Mouse (Mus musculus): ENCODE results near the gene Camk1. TPM values are rescaled to one million over a fixed set of nuclear protein-coding genes. Genes with fewer than 3 reads are reported as not detected.

Gene Camk1
- polyA plus RNA-seq, 1 experiment from 2014 or later: 56.1 TPM

DNA sequence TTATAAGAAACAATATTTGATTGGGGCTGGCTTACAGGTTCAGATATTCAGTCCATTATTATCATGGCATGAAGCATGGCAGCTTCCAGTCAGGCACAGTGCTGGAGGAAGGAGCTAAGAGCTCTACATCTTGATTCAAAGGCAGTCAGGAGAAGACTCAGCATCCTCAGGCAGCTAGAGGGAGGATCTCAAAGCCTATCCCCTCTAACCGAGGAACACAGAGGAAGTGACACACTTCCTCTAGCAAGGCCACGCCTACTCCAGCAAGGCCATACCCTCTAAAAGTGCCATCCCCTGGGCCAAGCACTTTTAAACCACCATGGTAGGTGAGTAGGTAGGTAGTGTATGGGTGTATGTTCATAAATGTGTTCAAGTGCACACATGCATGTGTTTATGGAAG lies 13.2 kb downstream of the Camk1 start:
- WGBS: 74% methylated on average over 2 of the region's 2 CpGs
- no peak overlapping the region for H3K27ac ChIP-seq
- ATAC-seq: no peak

DNA sequence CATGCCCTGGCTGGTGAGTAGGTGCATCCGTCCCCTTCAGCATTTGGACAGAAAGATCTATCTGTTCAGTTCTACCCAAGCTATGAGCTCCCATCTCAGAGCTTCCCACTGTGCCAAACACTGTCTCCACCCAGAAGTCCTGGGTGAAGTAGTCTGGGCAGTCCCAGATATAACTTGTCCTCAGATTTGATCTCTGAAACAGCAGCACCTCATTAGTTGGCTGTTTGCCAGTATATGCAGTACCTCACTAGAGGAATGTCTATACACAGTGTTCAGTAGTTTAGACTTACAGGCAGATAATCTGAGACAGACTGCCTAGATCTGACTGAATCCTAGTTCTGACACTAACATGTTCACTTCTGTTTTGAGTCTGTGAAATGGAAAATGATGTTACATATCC lies 14.4 kb downstream of the Camk1 start:
- H3K9ac ChIP-seq: no peak overlapping the region
- peaks cover 27% of the 10 kb centered on the region for H3K4me1 ChIP-seq
- H3K9me3 ChIP-seq (replicated peaks): no peaks in the 10 kb centered on the region
- no peak overlapping the region for H3K4me2 ChIP-seq
- H3K27me3 ChIP-seq: no peaks in the 10 kb centered on the region
- peaks cover 45% of the 10 kb centered on the region for H3K36me3 ChIP-seq (ENCODE audit: poor library complexity, severe bottlenecking)
- no peak overlapping the region for H3K27ac ChIP-seq
- ATAC-seq: no peak
- WGBS: 96% methylated on average over 1 of the region's 1 CpGs
- H3K4me3 ChIP-seq: no peak overlapping the region

More for the DNA sequence above, 13.2 kb downstream of the Camk1 start:
- Histone ChIP-seq H3K4me1 (peaks cover 22% of the 10 kb centered on the region), H3K27me3 (no peaks in the 10 kb centered on the region), H3K4me2 (no peak overlapping the region), H3K9ac (no peak overlapping the region), H3K4me3 (no peak overlapping the region), H3K36me3 (ENCODE audit: poor library complexity, severe bottlenecking) (peaks cover 45% of the 10 kb centered on the region), H3K9me3 (replicated peaks) (no peaks in the 10 kb centered on the region)

DNA sequence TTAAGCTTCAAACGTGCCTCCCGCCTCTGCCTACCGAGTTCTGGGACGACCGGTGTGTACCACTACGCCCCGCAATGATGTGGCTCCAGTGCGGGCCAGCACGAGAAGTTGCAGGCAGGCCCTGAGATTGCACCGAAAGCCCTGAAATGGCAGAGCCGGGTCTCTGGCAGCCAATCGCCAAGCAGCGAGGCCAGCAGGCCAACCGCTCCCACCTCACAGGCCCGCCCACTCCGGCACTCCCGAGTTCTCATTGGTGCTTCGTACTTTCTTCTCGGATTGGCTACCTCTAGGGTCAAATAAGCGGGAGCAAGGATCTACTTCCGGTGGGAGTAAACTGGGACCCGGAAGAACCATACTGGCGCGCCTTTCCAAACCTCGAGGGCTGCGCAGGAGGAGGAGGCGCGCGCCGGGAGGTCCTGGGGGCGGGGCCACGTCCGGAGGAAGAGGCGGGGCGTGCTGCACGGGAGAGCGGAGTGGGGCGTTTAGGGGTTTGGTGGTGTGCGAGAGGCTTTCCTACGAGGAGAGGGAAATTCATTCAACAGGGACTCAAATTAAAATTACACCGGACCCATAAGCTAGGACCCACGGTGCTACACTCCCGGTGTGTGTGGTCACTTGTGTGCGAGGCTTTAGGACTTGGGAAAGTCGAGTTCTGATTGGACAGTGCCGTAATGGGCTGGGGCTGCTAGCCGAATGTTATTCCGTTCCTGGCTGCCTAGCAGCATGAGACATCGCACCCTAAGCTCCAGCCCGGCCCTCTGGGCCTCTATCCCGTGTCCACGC lies 17.1 kb downstream of the Camk1 start, which contains the start of gene Ogg1:
Gene Ogg1 (plus strand): TSS at position 440 of the 783 bp plus-strand sequence.
- Histone ChIP-seq H3K27ac (peak within 1 kb of the TSS; percentile 91), H3K36me3 (ENCODE audit: poor library complexity, severe bottlenecking) (peaks cover 55% of the 10 kb centered on the region), H3K4me2 (peak within 1 kb of the TSS; percentile 92), H3K9me3 (replicated peaks) (no peaks in the 10 kb centered on the region), H3K4me1 (peaks cover 17% of the 10 kb centered on the region), H3K9ac (peak within 1 kb of the TSS; percentile 84), H3K27me3 (no peaks in the 10 kb centered on the region), H3K4me3 (peak within 1 kb of the TSS; percentile 59)
- peak; percentile 99 for ATAC-seq
- under 1% methylated on average over 51 of the region's 52 CpGs for WGBS

DNA sequence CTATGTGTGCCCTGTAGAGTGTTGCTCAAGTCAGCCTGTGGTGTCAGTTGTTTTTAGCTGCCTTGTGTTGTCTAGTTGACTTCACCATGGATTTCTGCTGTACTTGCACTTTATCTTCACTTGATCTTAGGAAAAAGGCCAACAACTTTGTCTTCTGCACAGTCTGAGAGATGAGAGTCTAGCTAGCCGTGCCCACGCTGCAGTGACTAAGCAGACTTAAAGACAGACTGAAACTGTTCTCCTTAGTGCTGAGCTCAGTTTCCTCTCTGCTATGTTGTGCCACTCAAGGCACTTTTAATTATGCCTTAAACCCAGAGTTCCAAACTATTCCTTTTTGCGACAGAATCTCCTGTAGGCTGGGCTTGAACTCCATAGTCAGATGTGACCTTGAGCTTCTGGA lies 27.8 kb downstream of the Camk1 start:
- Histone ChIP-seq H3K27me3 (no peaks in the 10 kb centered on the region), H3K27ac (no peak overlapping the region), H3K9me3 (replicated peaks) (no peaks in the 10 kb centered on the region), H3K9ac (no peak overlapping the region), H3K36me3 (ENCODE audit: poor library complexity, severe bottlenecking) (peaks cover 92% of the 10 kb centered on the region), H3K4me1 (no peaks in the 10 kb centered on the region), H3K4me3 (no peak overlapping the region), H3K4me2 (no peak overlapping the region)
- 96% methylated on average over 3 of the region's 3 CpGs for WGBS
- ATAC-seq: no peak

DNA sequence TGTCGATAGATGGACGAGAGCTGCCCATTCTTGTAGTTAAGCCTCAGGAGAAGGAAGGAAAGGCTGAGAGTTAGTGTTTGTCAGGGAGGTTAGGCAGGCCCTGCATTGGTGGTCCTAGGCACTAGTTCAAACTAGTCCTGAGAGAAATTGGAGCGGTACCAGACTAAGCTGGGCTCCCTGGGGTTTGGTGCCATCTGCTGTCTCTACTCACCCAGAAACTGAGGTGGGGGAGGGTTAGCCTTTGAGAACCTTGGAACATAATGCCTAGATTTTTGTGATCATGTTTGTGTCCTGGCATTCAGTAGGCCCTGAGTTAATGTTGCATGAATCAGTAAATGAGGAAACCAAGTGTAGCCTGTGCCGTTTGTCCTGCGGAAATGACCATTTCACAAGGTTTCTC lies 35.6 kb downstream of the Camk1 start:
- no peaks in the 10 kb centered on the region for H3K27me3 ChIP-seq
- peak overlapping the region; percentile 97 for H3K4me3 ChIP-seq
- ATAC-seq: no peak
- H3K9me3 ChIP-seq (replicated peaks): no peaks in the 10 kb centered on the region
- peak overlapping the region; percentile 100 for H3K4me2 ChIP-seq
- H3K27ac ChIP-seq: no peak overlapping the region
- 41% methylated on average over 5 of the region's 5 CpGs for WGBS
- peak overlapping the region; percentile 96 for H3K9ac ChIP-seq
- H3K36me3 ChIP-seq (ENCODE audit: poor library complexity, severe bottlenecking): peaks cover 31% of the 10 kb centered on the region
- H3K4me1 ChIP-seq: peaks cover 25% of the 10 kb centered on the region

DNA sequence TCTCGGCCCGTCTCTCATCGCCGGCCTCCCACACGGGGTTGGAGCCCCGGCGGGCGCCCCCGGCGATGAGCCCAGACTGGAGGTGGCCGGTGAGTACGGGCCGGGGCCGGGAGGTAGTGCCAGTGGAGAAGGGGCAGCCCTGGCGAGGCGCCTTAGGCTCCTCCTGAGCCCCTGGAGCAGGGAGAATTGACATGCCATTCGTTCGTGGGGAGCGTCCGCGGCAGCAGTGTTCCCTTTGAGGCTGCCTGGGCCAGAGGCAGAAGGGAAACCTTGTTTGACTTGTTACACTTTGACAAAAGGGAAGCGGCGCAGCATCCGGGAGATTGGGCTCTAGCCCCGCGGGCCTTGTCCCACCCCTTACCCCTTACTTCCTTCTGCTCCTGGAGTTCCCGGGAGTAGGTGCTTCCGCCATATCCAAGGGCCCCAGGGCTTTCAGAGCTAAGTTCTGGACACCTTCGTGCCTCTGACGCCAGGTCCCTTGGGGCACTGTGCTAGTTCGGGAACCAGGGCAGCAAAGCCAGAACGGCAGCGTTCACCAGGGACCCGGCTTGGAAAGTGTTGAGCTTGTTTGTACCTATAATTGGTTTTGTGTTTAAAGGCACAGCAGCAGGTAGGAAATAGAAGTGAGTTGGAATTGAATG lies 36.2 kb downstream of the Camk1 start:
- Histone ChIP-seq H3K4me3 (peak overlapping the region; percentile 97), H3K4me1 (peaks cover 25% of the 10 kb centered on the region), H3K27ac (peak overlapping the region; percentile 98), H3K9ac (peak overlapping the region; percentile 96), H3K36me3 (ENCODE audit: poor library complexity, severe bottlenecking) (peaks cover 26% of the 10 kb centered on the region), H3K4me2 (peak overlapping the region; percentile 100), H3K27me3 (no peaks in the 10 kb centered on the region), H3K9me3 (replicated peaks) (no peaks in the 10 kb centered on the region)
- no peak for ATAC-seq
- under 1% methylated on average over 32 of the region's 34 CpGs for WGBS

DNA sequence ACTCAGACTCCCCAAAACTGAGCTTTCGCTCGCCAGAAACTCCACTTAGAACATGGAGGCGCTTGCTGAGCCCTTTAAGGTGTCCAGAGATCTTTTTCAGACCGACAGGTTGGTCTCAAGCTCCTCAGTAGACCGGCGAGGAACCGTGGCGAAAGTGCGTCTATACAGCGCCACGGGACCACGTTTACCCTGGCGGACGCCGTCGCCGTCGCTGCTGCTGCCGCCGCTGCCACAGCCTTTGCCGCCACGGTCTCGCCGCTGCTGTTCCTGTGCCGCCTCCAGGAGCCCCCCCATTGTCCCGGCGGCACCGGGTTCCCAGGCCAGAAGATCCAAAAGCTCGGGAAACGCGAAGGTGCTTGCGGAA lies 36.8 kb downstream of the Camk1 start, which contains the start of gene Brpf1:
Gene Brpf1 (plus strand): TSS at position 152 of the 364 bp plus-strand sequence.
- peak within 1 kb of the TSS; percentile 96 for H3K9ac ChIP-seq
- H3K36me3 ChIP-seq (ENCODE audit: poor library complexity, severe bottlenecking): peaks cover 19% of the 10 kb centered on the region
- no peaks in the 10 kb centered on the region for H3K9me3 ChIP-seq (replicated peaks)
- ATAC-seq: peak; percentile 69
- peak within 1 kb of the TSS; percentile 97 for H3K4me3 ChIP-seq
- under 1% methylated on average over 32 of the region's 32 CpGs for WGBS
- no peaks in the 10 kb centered on the region for H3K27me3 ChIP-seq
- peak within 1 kb of the TSS; percentile 100 for H3K4me2 ChIP-seq
- peak within 1 kb of the TSS; percentile 98 for H3K27ac ChIP-seq
- peaks cover 25% of the 10 kb centered on the region for H3K4me1 ChIP-seq

DNA sequence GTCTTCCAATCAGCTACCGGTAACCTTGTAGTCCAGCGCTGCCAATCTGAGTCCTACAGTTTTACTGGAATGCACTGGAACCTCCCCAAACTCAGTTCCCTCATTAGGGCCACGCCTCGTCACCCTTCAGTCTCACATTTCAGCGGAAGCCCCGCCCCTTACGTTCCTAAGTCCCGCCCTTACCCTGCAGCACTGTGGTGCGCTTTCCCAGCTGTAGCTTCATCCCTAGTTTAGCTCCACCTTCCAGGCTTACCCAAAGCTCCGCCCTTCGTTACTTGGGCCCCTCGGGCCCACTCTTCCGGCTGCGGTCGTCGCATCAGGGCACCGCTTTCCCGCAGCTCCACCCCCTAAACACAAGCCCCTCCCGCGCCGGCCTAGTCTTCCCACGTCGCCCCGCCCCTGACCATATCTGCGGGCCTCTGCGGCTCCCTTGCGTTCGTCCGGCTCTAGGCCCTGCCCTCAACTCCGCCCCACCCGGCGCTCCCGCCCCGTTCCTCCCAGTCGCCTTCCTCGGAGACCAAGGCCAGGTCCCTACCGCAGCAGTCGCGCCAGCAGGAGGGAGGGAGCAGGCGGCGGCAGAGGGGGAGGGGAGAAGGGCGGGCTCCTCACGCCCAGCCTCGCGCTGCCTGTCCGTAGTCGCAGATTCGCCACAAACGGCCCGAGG lies 37.3 kb downstream of the Camk1 start:
- ATAC-seq: peak; percentile 98

DNA sequence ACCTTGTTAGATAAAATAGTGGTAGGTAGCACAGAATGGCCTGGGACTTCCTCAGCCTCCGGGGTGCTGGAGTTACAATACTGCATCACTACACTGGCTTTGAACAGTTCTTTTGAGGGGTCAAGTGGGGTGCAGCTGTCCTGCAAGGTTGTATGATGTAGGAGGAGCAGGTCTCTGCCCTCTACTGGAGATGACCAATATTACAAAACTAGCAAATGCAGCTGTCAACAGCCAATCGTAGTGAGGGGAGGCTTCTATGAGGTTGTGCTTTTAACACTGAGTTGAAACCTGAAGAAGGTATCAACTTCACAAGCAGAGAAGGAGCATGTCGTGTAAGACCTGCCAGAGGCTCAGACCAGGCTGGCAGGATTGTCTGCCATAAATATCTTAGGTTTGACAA lies 41.5 kb downstream of the Camk1 start:
- no peaks in the 10 kb centered on the region for H3K27me3 ChIP-seq
- no peak overlapping the region for H3K9ac ChIP-seq
- H3K4me2 ChIP-seq: no peak overlapping the region
- peaks cover 5% of the 10 kb centered on the region for H3K4me1 ChIP-seq
- no peak overlapping the region for H3K4me3 ChIP-seq
- H3K36me3 ChIP-seq (ENCODE audit: poor library complexity, severe bottlenecking): no peaks in the 10 kb centered on the region
- H3K9me3 ChIP-seq (replicated peaks): no peaks in the 10 kb centered on the region
- no peak for ATAC-seq
- H3K27ac ChIP-seq: no peak overlapping the region
- WGBS: 29% methylated on average over 3 of the region's 3 CpGs

More for the DNA sequence above, 37.3 kb downstream of the Camk1 start:
- H3K27me3 ChIP-seq: no peaks in the 10 kb centered on the region
- H3K4me3 ChIP-seq: peak overlapping the region; percentile 97
- H3K4me1 ChIP-seq: peaks cover 25% of the 10 kb centered on the region
- H3K27ac ChIP-seq: peak overlapping the region; percentile 98
- H3K9ac ChIP-seq: peak overlapping the region; percentile 96
- WGBS: 1% methylated on average over 48 of the region's 50 CpGs
- no peaks in the 10 kb centered on the region for H3K9me3 ChIP-seq (replicated peaks)
- peak overlapping the region; percentile 100 for H3K4me2 ChIP-seq
- peaks cover 19% of the 10 kb centered on the region for H3K36me3 ChIP-seq (ENCODE audit: poor library complexity, severe bottlenecking)

DNA sequence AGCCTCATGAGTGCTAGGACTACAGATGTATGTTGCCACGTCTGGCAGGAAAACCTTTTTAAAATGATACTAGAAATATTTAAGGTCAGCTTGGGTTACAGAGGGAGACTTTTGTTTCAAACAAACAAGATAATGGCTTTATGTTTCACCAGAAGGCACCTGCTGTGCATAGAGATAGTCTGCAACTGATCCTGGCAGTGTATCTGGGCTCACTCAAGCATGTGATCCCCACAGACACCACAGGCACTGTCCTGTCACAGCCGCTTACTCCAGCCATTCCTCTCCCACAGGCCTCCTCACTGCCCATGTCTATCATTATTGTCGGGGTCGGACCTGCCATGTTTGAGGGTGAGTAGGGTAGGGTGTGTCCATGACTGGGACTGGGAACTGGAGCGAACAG lies 42.4 kb downstream of the Camk1 start:
- no peak for ATAC-seq
- Histone ChIP-seq H3K4me2 (no peak overlapping the region), H3K9ac (no peak overlapping the region), H3K36me3 (ENCODE audit: poor library complexity, severe bottlenecking) (no peaks in the 10 kb centered on the region), H3K9me3 (replicated peaks) (no peaks in the 10 kb centered on the region), H3K4me1 (peaks cover 5% of the 10 kb centered on the region), H3K4me3 (no peak overlapping the region), H3K27me3 (no peaks in the 10 kb centered on the region), H3K27ac (no peak overlapping the region)
- WGBS: 79% methylated on average over 5 of the region's 5 CpGs

DNA sequence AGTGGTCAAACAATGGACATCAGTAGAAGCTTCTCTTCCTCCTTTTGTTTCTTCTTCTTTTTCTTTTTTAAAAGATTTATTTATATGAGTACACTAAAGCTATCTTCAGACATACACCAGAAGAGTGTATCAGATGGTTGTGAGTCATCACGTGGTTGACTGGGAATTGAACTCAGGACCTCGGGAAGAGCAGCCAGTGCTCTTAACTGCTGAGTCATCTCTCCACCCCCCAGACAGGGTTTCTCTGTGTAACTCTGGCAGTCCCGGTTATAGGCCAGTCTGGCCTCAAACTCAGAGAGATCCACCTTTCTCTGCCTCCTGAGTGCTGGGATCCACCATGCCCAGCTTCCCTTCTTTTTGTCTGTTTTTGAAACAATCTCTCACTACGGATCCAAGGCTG lies 47.1 kb downstream of the Camk1 start:
- H3K4me3 ChIP-seq: no peak overlapping the region
- H3K4me2 ChIP-seq: no peak overlapping the region
- no peaks in the 10 kb centered on the region for H3K9me3 ChIP-seq (replicated peaks)
- H3K27me3 ChIP-seq: no peaks in the 10 kb centered on the region
- H3K9ac ChIP-seq: no peak overlapping the region
- H3K36me3 ChIP-seq (ENCODE audit: poor library complexity, severe bottlenecking): no peaks in the 10 kb centered on the region
- no peak overlapping the region for H3K27ac ChIP-seq
- no peaks in the 10 kb centered on the region for H3K4me1 ChIP-seq
- WGBS: 73% methylated on average over 4 of the region's 4 CpGs
- no peak for ATAC-seq

DNA sequence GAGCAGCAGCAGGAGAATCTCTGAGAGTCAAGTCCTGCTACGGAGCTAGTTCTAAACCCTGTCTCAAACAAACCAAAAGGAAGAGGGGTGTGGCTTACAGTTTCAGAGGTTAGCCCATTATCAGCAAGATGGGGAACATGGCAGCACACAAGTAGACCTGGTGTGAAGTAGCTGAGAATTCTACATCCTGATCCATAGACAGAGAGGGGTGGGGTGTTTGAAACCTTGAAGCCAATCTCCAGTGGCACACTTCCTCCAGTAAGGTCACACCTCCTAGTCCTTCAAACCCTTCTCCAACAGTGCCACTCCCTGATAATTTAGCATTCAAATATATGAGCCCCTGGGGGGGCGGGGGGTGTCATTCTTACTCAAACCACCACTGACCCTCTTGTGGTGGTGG lies 47.7 kb downstream of the Camk1 start:
- Histone ChIP-seq H3K4me3 (no peak overlapping the region), H3K4me1 (no peaks in the 10 kb centered on the region), H3K27me3 (no peaks in the 10 kb centered on the region), H3K36me3 (ENCODE audit: poor library complexity, severe bottlenecking) (no peaks in the 10 kb centered on the region), H3K9me3 (replicated peaks) (no peaks in the 10 kb centered on the region), H3K9ac (no peak overlapping the region), H3K4me2 (no peak overlapping the region), H3K27ac (no peak overlapping the region)
- ATAC-seq: no peak
- 82% methylated on average over 2 of the region's 2 CpGs for WGBS

All from forebrain, embryonic 13.5 days (tissue).